8 mouse cellular contexts compared by ENCODE assay signal in the genomic region with DNA sequence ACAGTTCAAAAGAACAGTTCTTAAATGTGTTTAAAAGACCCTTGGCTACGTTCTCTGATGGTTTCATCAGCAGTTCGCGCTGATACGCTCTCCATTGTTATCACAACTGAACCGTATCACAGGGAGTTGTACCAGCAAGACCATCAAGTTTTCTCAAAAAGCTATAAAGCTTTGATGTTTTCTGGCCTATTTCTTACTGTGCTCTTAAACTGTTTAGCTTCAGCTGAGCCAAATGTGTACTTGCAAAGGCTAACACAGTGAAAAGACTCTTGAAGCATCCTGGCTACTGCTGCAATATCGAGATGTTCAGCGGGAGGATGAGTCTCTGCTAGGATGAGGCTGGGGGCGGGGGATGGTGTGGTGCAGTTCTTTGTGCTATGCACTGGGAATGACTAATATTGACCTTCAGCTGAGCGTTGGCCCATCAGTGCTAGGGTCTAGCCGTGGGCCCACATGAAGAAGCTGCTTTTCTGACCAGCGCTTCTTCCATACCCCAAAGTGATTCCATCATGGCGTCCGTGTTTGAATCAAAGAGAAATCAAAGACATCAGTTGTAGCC. TPM values are rescaled to one million over a fixed set of nuclear protein-coding genes. Genes with fewer than 3 reads are reported as not detected.
DNase-seq lines count a peak whose midpoint lies in the region; ATAC-seq and TF ChIP-seq lines count a peak whose summit lies in the region.

No protein-coding gene starts in this region.

- WGBS in kidney, embryonic 16.5 days, result 64% methylated on average over 13 of the region's 13 CpGs
- 66% methylated on average over 13 of the region's 13 CpGs for WGBS in hindbrain, embryonic 10.5 days
- WGBS in midbrain, postnatal 0 days, result 43% methylated on average over 13 of the region's 13 CpGs

- ATAC-seq in kidney, embryonic 16.5 days (ENCODE audit: low FRiP score, low TSS enrichment), result no peak
- no peak for ATAC-seq in midbrain, postnatal 0 days (ENCODE audit: low FRiP score)

- TF ChIP-seq POLR2A in cortical plate, adult 2 months (IDR thresholded peaks at IDR 0.05; ENCODE audit: extremely low read depth, insufficient read depth, low read length), result no peak

- H3K4me2 ChIP-seq in kidney, embryonic 16.5 days (replicated peaks; ENCODE audit: low read depth, low read length), result peak overlapping the region; percentile 61
- H3K4me2 ChIP-seq in midbrain, postnatal 0 days (ENCODE audit: low read depth, low read length, poor library complexity, severe bottlenecking), result peak overlapping the region; percentile 49

- H3K9ac ChIP-seq in kidney, embryonic 16.5 days (replicated peaks; ENCODE audit: low read length), result 0 out of 2 replicates have a peak overlapping the region, but pooled peaks have one; percentile 43
- H3K9ac ChIP-seq in midbrain, postnatal 0 days (replicated peaks; ENCODE audit: low read length, poor library complexity, severe bottlenecking), result no peak overlapping the region

- H3K4me1 ChIP-seq in kidney, embryonic 16.5 days (ENCODE audit: insufficient read depth, low read length), result peaks cover 18% of the 10 kb centered on the region; the same call in 1 of the 2 replicates
- peaks cover 3% of the 10 kb centered on the region; the same call in 1 of the 2 replicates for H3K4me1 ChIP-seq in cortical plate, adult 2 months (ENCODE audit: control insufficient read depth, insufficient read depth, low read length)
- H3K4me1 ChIP-seq in hindbrain, embryonic 10.5 days (replicated peaks), result peaks cover 17% of the 10 kb centered on the region
- no peaks in the 10 kb centered on the region for H3K4me1 ChIP-seq in midbrain, postnatal 0 days (ENCODE audit: insufficient read depth, low read length)

- H3K27ac ChIP-seq in kidney, embryonic 16.5 days (ENCODE audit: low read length), result no peak overlapping the region
- no peak overlapping the region for H3K27ac ChIP-seq in cortical plate, adult 2 months (ENCODE audit: insufficient read depth, low read length)
- H3K27ac ChIP-seq in hindbrain, embryonic 10.5 days, result peak overlapping the region; percentile 57
- peak overlapping the region; percentile 59 for H3K27ac ChIP-seq in midbrain, postnatal 0 days (ENCODE audit: low read depth, low read length)

- H3K27me3 ChIP-seq in kidney, embryonic 16.5 days (ENCODE audit: insufficient read depth, low read length), result no peaks in the 10 kb centered on the region
- peaks cover 8% of the 10 kb centered on the region; the same call in 1 of the 2 replicates for H3K27me3 ChIP-seq in hindbrain, embryonic 10.5 days (ENCODE audit: insufficient read depth, poor library complexity, severe bottlenecking)
- H3K27me3 ChIP-seq in midbrain, postnatal 0 days (ENCODE audit: insufficient read depth, low read length), result no peaks in the 10 kb centered on the region

- peak overlapping the region; percentile 41 for H3K4me3 ChIP-seq in kidney, embryonic 16.5 days (ENCODE audit: low read length)
- H3K4me3 ChIP-seq in cortical plate, adult 2 months (ENCODE audit: insufficient read depth, low read length), result peak overlapping the region; percentile 22; the same call in 1 of the 2 replicates
- peak overlapping the region; percentile 38; the same call in 1 of the 2 replicates for H3K4me3 ChIP-seq in hindbrain, embryonic 10.5 days
- peak overlapping the region; percentile 29 for H3K4me3 ChIP-seq in midbrain, postnatal 0 days (ENCODE audit: low read depth, low read length)

- DNase-seq in kidney, adult 18-20 months, result no peak
- DNase-seq in hindbrain, embryonic 10.5 days (ENCODE audit: low spot score), result peak; percentile 30
- DNase-seq in midbrain, postnatal 0 days (ENCODE audit: low spot score), result peak; percentile 26
- DNase-seq in ovary, postnatal 10 days (ENCODE audit: low spot score), result no peak
- no peak for DNase-seq in testis, postnatal 14 days (ENCODE audit: low spot score)
- no peak for DNase-seq in kidney, postnatal 36 days

- H3K36me3 ChIP-seq in kidney, embryonic 16.5 days (ENCODE audit: insufficient read depth, low read length), result no peaks in the 10 kb centered on the region
- H3K36me3 ChIP-seq in hindbrain, embryonic 10.5 days, result no peaks in the 10 kb centered on the region
- H3K36me3 ChIP-seq in midbrain, postnatal 0 days (ENCODE audit: insufficient read depth, low read length), result no peaks in the 10 kb centered on the region

- TF ChIP-seq CTCF in cortical plate, adult 2 months (IDR thresholded peaks at IDR 0.05; ENCODE audit: extremely low read depth, insufficient read depth, low read length), result no peak
- TF ChIP-seq CTCF in midbrain, postnatal 0 days (IDR thresholded peaks at IDR 0.05), result no peak

- H3K9me3 ChIP-seq in kidney, embryonic 16.5 days (ENCODE audit: low read length), result no peaks in the 10 kb centered on the region
- H3K9me3 ChIP-seq in hindbrain, embryonic 10.5 days, result no peaks in the 10 kb centered on the region
- no peaks in the 10 kb centered on the region for H3K9me3 ChIP-seq in midbrain, postnatal 0 days (ENCODE audit: low read length)

RNA-seq across cellular contexts. Expression of a gene that starts 0.7 kb away (rescaled TPM):
- polyA plus RNA-seq in kidney, embryonic 16.5 days (2015; fragmentation: Nextera tagmentation; extraction: Ambion mirVana), result 37.1 and 38.8 TPM in 2 replicates
- polyA plus RNA-seq in cortical plate, adult 2 months (2012; rRNA removed), result 16.1 and 17.2 TPM in 2 replicates
- polyA plus RNA-seq in hindbrain, embryonic 10.5 days (2016; fragmentation: Nextera tagmentation; extraction: Ambion mirVana), result 27.8 and 41.0 TPM in 2 replicates
- total RNA-seq in midbrain, postnatal 0 days (2014; rRNA removed), result 14.2 and 20.9 TPM in 2 replicates
- 11.7 and 12.9 TPM in 2 replicates for polyA plus RNA-seq in midbrain, postnatal 0 days (2015; fragmentation: Nextera tagmentation; extraction: Ambion mirVana)

Comparison
In these comparisons a context has a peak if more than half of its experiments do, and no peak if none do; other contexts are left out.
1. H3K27ac ChIP-seq: peak in hindbrain, embryonic 10.5 days (single experiment) and midbrain, postnatal 0 days (single experiment); none in kidney, embryonic 16.5 days (single experiment) and cortical plate, adult 2 months (single experiment).
2. DNase-seq: peak in hindbrain, embryonic 10.5 days (single experiment) and midbrain, postnatal 0 days (single experiment); none in kidney, adult 18-20 months (single experiment), ovary, postnatal 10 days (single experiment), testis, postnatal 14 days (single experiment) and kidney, postnatal 36 days (0 of 2).
3. Peak in every context shown above with its lines, with median percentiles within 50 percentile points of each other: H3K4me3 ChIP-seq.